Mouse (Mus musculus) gastrocnemius, postnatal 4 days (tissue): ENCODE data around the gene Gm10228. TPM values are rescaled to one million over a fixed set of nuclear protein-coding genes. Genes with fewer than 3 reads are reported as not detected.
"Not testable (repeated sequence)": the region's sequence is repeated elsewhere in the genome, so short reads cannot be mapped to it uniquely, and the experiment has no call there.

Experiments used
- DNase-seq, 2 experiments: peaks; one replicate each; pipeline ENCODE4 v3.0.0; 2021 to 2022; ENCODE audit warnings: low spot score in 2 of 2, mixed read lengths in 2 of 2
- long read RNA-seq, 2 experiments: library from polyadenylated mRNA; stranded (forward); transcript quantifications; one replicate each; pipeline ENCODE4 v2.0.0; 2021
- total RNA-seq, 2 experiments: library from RNA; stranded (reverse); gene quantifications; 2 replicates each; pipeline ENCODE4 v1.2.3; 2021

The Gm10228 gene
- not detected for total RNA-seq
- long read RNA-seq, experiment 1, partial matches to known transcripts: 0 of 1 reads
- long read RNA-seq, experiment 1, other reads (novel, unspliced or antisense): 0 of 1 reads
- long read RNA-seq, experiment 2: 0 reads

- DNase-seq: not testable (repeated sequence)
Measured at GRCm38 (mm10) chr16:89041372-89041771, at the start of gene Gm10228. Gene Gm10228 (minus strand): TSS chr16:89041472.

- peak in 1 of 2 experiments; percentile 9 for DNase-seq
Measured at GRCm38 (mm10) chr16:89071041-89071440, 29.8 kb upstream of the Gm10228 start.

GRCm38 (mm10) chr16:89063902-89064301 lies 22.6 kb upstream of the Gm10228 start, which contains the start of gene 1110025L11Rik:
Gene 1110025L11Rik (minus strand): TSS chr16:89064002.
- DNase-seq: not testable (repeated sequence)

- DNase-seq: no peak
Measured at GRCm38 (mm10) chr16:89047783-89048182, 6.5 kb upstream of the Gm10228 start, which contains the start of gene Krtap6-5. Gene Krtap6-5 (minus strand): TSS chr16:89047883.

GRCm38 (mm10) chr16:89031399-89031798 lies 9.9 kb downstream of the Gm10228 start, which contains the start of gene Krtap6-1:
Gene Krtap6-1 (plus strand): TSS chr16:89031699.
- not testable (repeated sequence) for DNase-seq

GRCm38 (mm10) chr16:89014984-89015383 lies 26.3 kb downstream of the Gm10228 start, which contains the start of gene Gm10229:
Gene Gm10229 (plus strand): TSS chr16:89015284.
- not testable (repeated sequence) for DNase-seq

- no peak for DNase-seq
Measured at GRCm38 (mm10) chr16:89013973-89014372, 27.3 kb downstream of the Gm10228 start.

- no peak for DNase-seq
Measured at GRCm38 (mm10) chr16:89010659-89011058, 30.6 kb downstream of the Gm10228 start, which contains the start of gene Krtap22-2. Gene Krtap22-2 (minus strand): TSS chr16:89010759.

Other genes with a start within 250 kb of the Gm10228 start
- not detected for gene Gm20741, start 229.3 kb downstream of the Gm10228 start, total RNA-seq
- gene Krtap15, start 221.3 kb downstream of the Gm10228 start, total RNA-seq: not detected
- gene Krtap14, start 215.3 kb downstream of the Gm10228 start, total RNA-seq: not detected
- gene Krtap19-1, start 172.1 kb downstream of the Gm10228 start, total RNA-seq: not detected
- not detected for gene Krtap19-2, start 167.2 kb downstream of the Gm10228 start, total RNA-seq
- not detected for gene Krtap19-3, start 163.4 kb downstream of the Gm10228 start, total RNA-seq
- not detected for gene Krtap19-4, start 156.4 kb downstream of the Gm10228 start, total RNA-seq
- not detected for gene Krtap19-5, start 145.0 kb downstream of the Gm10228 start, total RNA-seq
- gene Krtap19-9b, start 109.2 kb downstream of the Gm10228 start, total RNA-seq: not detected
- not detected for gene Krtap16-3, start 78.6 kb downstream of the Gm10228 start, total RNA-seq
- gene Krtap22-2, start 30.7 kb downstream of the Gm10228 start, total RNA-seq: not detected
- not detected for gene Gm10229, start 26.2 kb downstream of the Gm10228 start, total RNA-seq
- gene Krtap6-1, start 9.8 kb downstream of the Gm10228 start, total RNA-seq: not detected
- not detected for gene Krtap6-5, start 6.4 kb upstream of the Gm10228 start, total RNA-seq
- gene 1110025L11Rik, start 22.5 kb upstream of the Gm10228 start, total RNA-seq: not detected
- gene Krtap6-3, start 42.5 kb upstream of the Gm10228 start, total RNA-seq: not detected
- gene Gm6358, start 99.4 kb upstream of the Gm10228 start, total RNA-seq: not detected
- gene Gm10061, start 109.6 kb upstream of the Gm10228 start, total RNA-seq: not detected
- not detected for gene Gm9789, start 116.5 kb upstream of the Gm10228 start, total RNA-seq
- not detected for gene Gm7735, start 128.0 kb upstream of the Gm10228 start, total RNA-seq
- not detected for gene 1110057P08Rik, start 133.3 kb upstream of the Gm10228 start, total RNA-seq
- gene Krtap20-2, start 164.4 kb upstream of the Gm10228 start, total RNA-seq: not detected